Mouse (Mus musculus) kidney, adult 2 months (tissue): ENCODE measurements around the gene Klrk1.

ENCODE experiments used
- CTCF ChIP-seq: fragments of 200-500 bp; conservative IDR thresholded peaks from 2 replicates; pipeline ENCODE4 v1.5.1; 2011; ENCODE audit warnings: low read depth, mild to moderate bottlenecking, control low read depth, low read length, moderate library complexity, mixed read lengths; ENCODE audit not compliant: insufficient read depth, insufficient read length
- POLR2A ChIP-seq: fragments of 200-500 bp; IDR thresholded peaks from one replicate; pipeline ENCODE4 v1.6.1; 2011; ENCODE audit warnings: low read depth, low read length, control low read depth

DNA sequence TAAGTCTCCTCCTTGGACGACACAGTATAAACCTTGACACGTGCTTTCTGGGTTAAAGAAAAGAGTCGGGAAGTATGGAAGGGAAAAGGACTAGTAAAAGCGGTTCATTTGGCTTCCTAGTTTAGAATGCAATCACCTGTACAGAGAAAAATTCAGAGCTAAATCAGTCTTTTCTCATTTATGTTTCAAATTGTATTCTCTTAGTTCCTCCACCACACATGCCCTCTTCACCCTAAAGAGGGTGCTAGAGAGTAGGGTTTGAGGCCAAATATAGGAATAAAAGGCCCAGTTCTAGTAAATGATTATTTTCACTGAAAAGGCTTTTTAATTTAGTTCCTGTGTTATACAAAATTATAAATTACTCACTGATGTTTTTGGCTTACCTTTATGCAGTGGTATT is 42.4 kb downstream of the Klrk1 start:
- TF ChIP-seq CTCF = no peak
- TF ChIP-seq POLR2A = no peak
